Mouse (Mus musculus) neural tube, embryonic 10.5 days (tissue): ENCODE results near the gene Casp9.

Experiments
- DNase-seq: peaks from one replicate; pipeline ENCODE4 v3.0.0-alpha.2; 2017; ENCODE audit warnings: low spot score; ENCODE audit errors: extremely low spot score

Gene Casp9

GRCm38 (mm10) chr4:141779828-141780227, 13.6 kb upstream of the Casp9 start:
- DNase-seq, result no peak

GRCm38 (mm10) chr4:141781201-141781985, 12.0 kb upstream of the Casp9 start:
- no peak for DNase-seq

- no peak for DNase-seq
Observed at GRCm38 (mm10) chr4:141784835-141785234, 8.6 kb upstream of the Casp9 start.

GRCm38 (mm10) chr4:141786141-141786540, 7.3 kb upstream of the Casp9 start:
- DNase-seq, result no peak

- no peak for DNase-seq
Observed at GRCm38 (mm10) chr4:141787046-141787445, 6.4 kb upstream of the Casp9 start.

GRCm38 (mm10) chr4:141787462-141787861, 6.0 kb upstream of the Casp9 start:
- no peak for DNase-seq

GRCm38 (mm10) chr4:141789564-141790218, 3.7 kb upstream of the Casp9 start:
- peak; percentile 22 for DNase-seq

- DNase-seq, result peak; percentile 98
Observed at GRCm38 (mm10) chr4:141790524-141790990, 2.9 kb upstream of the Casp9 start, which contains the start of gene Dnajc16. Gene Dnajc16 (minus strand): TSS chr4:141790931.

GRCm38 (mm10) chr4:141791486-141791885, 1.9 kb upstream of the Casp9 start:
- DNase-seq, result no peak

- DNase-seq, result no peak
Observed at GRCm38 (mm10) chr4:141791951-141792350, 1.5 kb upstream of the Casp9 start.

GRCm38 (mm10) chr4:141792554-141793281, 694 bp upstream of the Casp9 start:
- no peak for DNase-seq

GRCm38 (mm10) chr4:141794152-141794535, 732 bp downstream of the Casp9 start:
- DNase-seq, result no peak

- no peak for DNase-seq
Observed at GRCm38 (mm10) chr4:141796356-141796755, 2.9 kb downstream of the Casp9 start.

- DNase-seq, result no peak
Observed at GRCm38 (mm10) chr4:141796954-141797353, 3.5 kb downstream of the Casp9 start.

- DNase-seq, result no peak
Observed at GRCm38 (mm10) chr4:141797545-141797944, 4.1 kb downstream of the Casp9 start.

GRCm38 (mm10) chr4:141804105-141804504, 10.7 kb downstream of the Casp9 start:
- no peak for DNase-seq

- no peak for DNase-seq
Observed at GRCm38 (mm10) chr4:141805886-141806285, 12.5 kb downstream of the Casp9 start.

- peak; percentile 37 for DNase-seq
Observed at GRCm38 (mm10) chr4:141809850-141810464, 16.5 kb downstream of the Casp9 start.

- no peak for DNase-seq
Observed at GRCm38 (mm10) chr4:141810975-141811374, 17.6 kb downstream of the Casp9 start.

- no peak for DNase-seq
Observed at GRCm38 (mm10) chr4:141811375-141811774, 18.0 kb downstream of the Casp9 start.

- DNase-seq, result no peak
Observed at GRCm38 (mm10) chr4:141816267-141816666, 22.9 kb downstream of the Casp9 start.
